Mouse (Mus musculus) midbrain, postnatal 0 days (tissue): ENCODE measurements around the gene Donson. TPM values are rescaled to one million over a fixed set of nuclear protein-coding genes. Genes with fewer than 3 reads are reported as not detected.

Source experiments
- ATAC-seq: fragments of 200-750 bp; cut with Nextera tagmentation; 2 replicates; pipeline ENCODE4 v1.8.0; 2017; ENCODE audit warnings: moderate number of reproducible peaks, mild to moderate bottlenecking, moderate TSS enrichment, moderate library complexity; ENCODE audit not compliant: low FRiP score
- DNase-seq: peaks from one replicate; pipeline ENCODE4 v3.0.0-alpha.2; 2015; ENCODE audit warnings: low spot score
- H3K27ac ChIP-seq: fragments of 300-500 bp; sonication (generic); 2 replicates; pipeline ENCODE4 v1.5.1; 2014; ENCODE audit warnings: low read depth, mild to moderate bottlenecking, low read length, mixed read lengths
- H3K27me3 ChIP-seq: fragments of 300-500 bp; sonication (generic); 2 replicates; pipeline ENCODE4 v1.6.1; 2014; ENCODE audit warnings: low read length, control low read depth, mixed read lengths; ENCODE audit not compliant: insufficient read depth
- H3K36me3 ChIP-seq: fragments of 300-500 bp; sonication (generic); 2 replicates; pipeline ENCODE4 v1.6.1; 2014; ENCODE audit warnings: low read length, control low read depth, mixed read lengths; ENCODE audit not compliant: insufficient read depth
- H3K4me1 ChIP-seq: fragments of 300-500 bp; sonication (generic); 2 replicates; pipeline ENCODE4 v1.6.1; 2014; ENCODE audit warnings: mild to moderate bottlenecking, control low read depth, antibody characterized with exemption, low read length, mixed read lengths; ENCODE audit not compliant: insufficient read depth
- H3K4me2 ChIP-seq: fragments of 300-500 bp; sonication (generic); 2 replicates; pipeline ENCODE4 v1.6.1; 2014; ENCODE audit warnings: low read depth, mild to moderate bottlenecking, low read length, mixed read lengths; ENCODE audit not compliant: poor library complexity, severe bottlenecking
- H3K4me3 ChIP-seq: fragments of 300-500 bp; sonication (generic); 2 replicates; pipeline ENCODE4 v1.5.1; 2014; ENCODE audit warnings: low read depth, mild to moderate bottlenecking, low read length, moderate library complexity
- H3K9ac ChIP-seq: fragments of 300-500 bp; sonication (generic); replicated peaks from 2 replicates; pipeline ENCODE4 v1.6.1; 2014; ENCODE audit warnings: mild to moderate bottlenecking, low read length, moderate library complexity, mixed read lengths; ENCODE audit not compliant: poor library complexity, severe bottlenecking
- H3K9me3 ChIP-seq: fragments of 300-500 bp; sonication (generic); 2 replicates; pipeline ENCODE4 v1.6.1; 2016; ENCODE audit warnings: low read length, control low read depth
- CTCF ChIP-seq: IDR thresholded peaks from 2 replicates; pipeline ENCODE4 v1.5.1; 2016; ENCODE audit warnings: antibody characterized with exemption, mild to moderate bottlenecking
- WGBS: fragments of 180-500 bp; shearing (Covaris S2); extraction: QIAGEN DNeasy Blood & Tissue Kit; methylation state at CpG from one replicate; pipeline ENCODE4 v1.1.7; 2014; 5-methylcytosine and 5-hydroxymethylcytosine counted together
- polyA plus RNA-seq: library from polyadenylated mRNA; unstranded; fragments of >200 nt; fragmentation: Nextera tagmentation; extraction: Ambion mirVana; gene quantifications from 2 replicates; pipeline ENCODE4 v1.2.1, GENCODE M21; 2015
- total RNA-seq: library from RNA; depleted of rRNA; stranded (reverse); fragments of >200 nt; gene quantifications from 2 replicates; pipeline ENCODE4 v1.2.3, GENCODE M21; 2014

Gene Donson
- total and polyA plus RNA-seq, 2 experiments from 2014 or later = 15.5 to 18.3 TPM

DNA sequence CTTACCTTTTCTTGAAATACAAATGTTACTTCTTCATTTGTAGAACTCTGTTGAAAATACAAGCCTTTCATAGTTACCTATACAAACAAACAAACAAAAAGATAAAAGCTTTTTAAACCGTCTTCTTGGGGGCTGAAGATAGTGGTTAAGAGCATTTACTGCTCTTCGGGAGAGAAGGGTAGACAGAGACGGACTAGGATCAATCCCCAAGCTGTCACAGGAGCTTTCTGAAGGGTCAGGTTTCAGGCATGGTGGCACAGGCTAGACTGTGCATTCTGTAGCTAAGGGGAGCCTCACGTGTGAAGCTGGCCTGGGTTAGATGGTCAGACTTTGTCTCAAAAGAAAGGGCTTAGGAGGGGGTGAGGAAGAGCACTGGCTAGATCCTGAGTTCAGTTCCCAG lies 28.8 kb upstream of the Donson start:
- H3K27me3 ChIP-seq = no peaks in the 10 kb centered on the region
- H3K4me3 ChIP-seq = no peak overlapping the region
- H3K9me3 ChIP-seq = no peaks in the 10 kb centered on the region
- H3K4me2 ChIP-seq = no peak overlapping the region
- no peak overlapping the region for H3K27ac ChIP-seq
- WGBS = 86% methylated on average over 4 of the region's 4 CpGs
- H3K4me1 ChIP-seq = no peaks in the 10 kb centered on the region
- H3K36me3 ChIP-seq = peaks cover 26% of the 10 kb centered on the region
- no peak for TF ChIP-seq CTCF
- no peak overlapping the region for H3K9ac ChIP-seq
- DNase-seq (no peak), ATAC-seq (no peak)

DNA sequence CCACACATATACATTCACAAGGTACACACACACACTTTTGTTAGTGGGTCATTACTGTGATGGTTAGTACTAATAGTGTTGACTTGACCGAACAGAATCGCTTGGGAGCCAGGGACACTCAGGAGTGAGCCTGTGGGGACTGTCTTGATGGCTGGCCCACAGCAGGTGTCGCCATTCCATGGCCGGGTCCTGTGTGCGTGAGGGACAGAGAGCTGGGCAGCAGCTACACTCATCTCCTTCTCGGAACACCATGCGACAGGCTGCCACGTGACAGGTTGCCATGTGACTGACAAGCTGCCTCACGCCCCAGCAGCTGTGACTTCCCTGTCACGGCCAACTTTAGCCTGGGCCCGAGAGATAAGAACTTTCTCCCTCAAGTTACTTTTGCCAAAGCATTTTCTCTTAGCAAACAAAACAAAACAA lies 28.4 kb upstream of the Donson start:
- ATAC-seq (no peak), DNase-seq (no peak)
- Histone ChIP-seq H3K4me3 (no peak overlapping the region), H3K9me3 (no peaks in the 10 kb centered on the region), H3K9ac (no peak overlapping the region), H3K4me1 (no peaks in the 10 kb centered on the region), H3K36me3 (peaks cover 26% of the 10 kb centered on the region), H3K27ac (no peak overlapping the region), H3K27me3 (no peaks in the 10 kb centered on the region), H3K4me2 (no peak overlapping the region)
- no peak for TF ChIP-seq CTCF
- WGBS = 88% methylated on average over 11 of the region's 11 CpGs

DNA sequence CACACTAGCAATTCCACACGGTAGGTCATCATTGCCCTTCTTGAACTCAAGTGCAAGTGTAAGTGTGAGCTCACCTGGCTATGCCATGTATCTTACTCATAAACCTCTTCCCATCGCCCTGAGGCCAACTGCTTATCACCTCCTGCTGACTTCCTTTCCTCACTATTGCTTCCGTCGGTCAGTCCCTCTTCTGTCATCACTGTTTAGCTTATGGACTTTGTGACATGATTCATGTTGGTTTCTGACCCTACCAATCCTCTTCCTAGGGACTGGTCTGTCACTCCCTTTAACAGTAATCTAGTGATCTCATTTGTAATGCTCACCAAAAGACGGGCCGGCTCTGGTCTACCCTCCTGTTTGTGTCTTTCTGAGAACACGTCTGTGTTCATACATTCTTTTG lies 21.7 kb upstream of the Donson start:
- WGBS = 91% methylated on average over 7 of the region's 7 CpGs
- DNase-seq (no peak), ATAC-seq (no peak)
- no peaks in the 10 kb centered on the region for H3K27me3 ChIP-seq
- TF ChIP-seq CTCF = no peak
- H3K36me3 ChIP-seq = peaks cover 34% of the 10 kb centered on the region
- no peaks in the 10 kb centered on the region for H3K9me3 ChIP-seq
- no peak overlapping the region for H3K4me2 ChIP-seq
- H3K4me3 ChIP-seq = no peak overlapping the region
- no peak overlapping the region for H3K9ac ChIP-seq
- H3K4me1 ChIP-seq = no peaks in the 10 kb centered on the region
- H3K27ac ChIP-seq = no peak overlapping the region

DNA sequence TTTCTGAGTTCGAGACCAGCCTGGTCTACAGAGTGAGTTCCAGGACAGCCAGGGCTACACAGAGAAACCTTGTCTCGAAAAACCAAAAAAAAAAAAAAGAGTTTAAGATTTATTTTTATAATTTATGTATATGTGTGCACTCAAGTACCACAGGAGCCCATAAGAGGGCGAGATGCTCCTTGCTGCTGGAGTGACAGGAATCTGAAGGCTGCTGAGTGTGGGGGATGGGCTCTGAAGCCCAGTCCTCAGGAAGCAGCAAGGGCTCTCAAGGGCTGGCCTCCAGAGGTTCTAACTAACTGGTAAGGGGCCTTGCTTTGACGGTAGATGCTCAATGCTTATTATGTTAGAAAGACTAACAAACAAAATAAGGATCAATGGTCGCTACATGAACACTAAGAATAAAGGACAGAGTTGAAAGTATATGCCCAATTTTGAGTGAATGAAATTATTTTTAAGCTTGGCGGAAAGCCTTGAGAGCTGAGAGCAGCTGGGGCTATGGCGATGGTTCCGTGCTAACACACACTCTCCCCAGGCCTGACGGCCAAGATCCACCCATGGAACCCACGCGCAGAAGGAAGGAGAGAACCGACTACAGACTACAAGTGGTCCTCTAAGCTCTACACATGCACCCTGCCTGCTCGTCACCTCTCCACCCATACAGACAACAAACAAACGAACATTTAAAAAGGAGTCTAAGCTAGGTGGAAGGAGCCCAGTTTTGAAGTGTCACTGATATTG lies 16.2 kb upstream of the Donson start:
- ATAC-seq = no peak
- Histone ChIP-seq H3K27ac (no peak overlapping the region), H3K4me2 (no peak overlapping the region), H3K4me3 (no peak overlapping the region), H3K9ac (no peak overlapping the region), H3K4me1 (no peaks in the 10 kb centered on the region), H3K36me3 (peaks cover 36% of the 10 kb centered on the region), H3K27me3 (no peaks in the 10 kb centered on the region), H3K9me3 (no peaks in the 10 kb centered on the region)
- peak; percentile 58 for TF ChIP-seq CTCF
- peak; percentile 36 for DNase-seq
- 89% methylated on average over 14 of the region's 14 CpGs for WGBS

DNA sequence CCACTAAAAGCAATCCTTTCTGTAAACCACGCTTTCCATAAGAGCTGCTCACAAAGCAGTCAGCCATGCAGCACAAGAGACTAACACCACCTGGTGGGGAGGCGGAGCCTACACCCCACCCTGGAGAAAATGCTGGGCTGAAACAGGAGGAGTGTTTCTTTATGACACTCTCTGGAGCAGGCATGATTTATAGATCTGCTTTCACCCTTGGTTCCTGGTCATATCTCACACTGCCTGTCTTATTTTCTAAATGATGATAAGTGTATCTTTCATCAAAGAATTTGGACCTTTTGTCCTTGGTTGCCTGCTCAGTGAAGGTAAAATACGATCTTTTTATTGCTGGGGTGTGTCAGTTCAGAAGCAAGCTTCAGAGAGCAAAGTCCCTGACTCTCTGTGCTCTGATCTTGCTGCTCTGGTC lies 14.2 kb upstream of the Donson start:
- 53% methylated on average over 3 of the region's 3 CpGs for WGBS
- TF ChIP-seq CTCF = no peak
- peaks cover 45% of the 10 kb centered on the region for H3K36me3 ChIP-seq
- ATAC-seq = no peak
- H3K4me3 ChIP-seq = no peak overlapping the region
- H3K9me3 ChIP-seq = no peaks in the 10 kb centered on the region
- H3K9ac ChIP-seq = no peak overlapping the region
- no peak overlapping the region for H3K4me2 ChIP-seq
- H3K4me1 ChIP-seq = no peaks in the 10 kb centered on the region
- DNase-seq = no peak
- no peak overlapping the region for H3K27ac ChIP-seq
- no peaks in the 10 kb centered on the region for H3K27me3 ChIP-seq

DNA sequence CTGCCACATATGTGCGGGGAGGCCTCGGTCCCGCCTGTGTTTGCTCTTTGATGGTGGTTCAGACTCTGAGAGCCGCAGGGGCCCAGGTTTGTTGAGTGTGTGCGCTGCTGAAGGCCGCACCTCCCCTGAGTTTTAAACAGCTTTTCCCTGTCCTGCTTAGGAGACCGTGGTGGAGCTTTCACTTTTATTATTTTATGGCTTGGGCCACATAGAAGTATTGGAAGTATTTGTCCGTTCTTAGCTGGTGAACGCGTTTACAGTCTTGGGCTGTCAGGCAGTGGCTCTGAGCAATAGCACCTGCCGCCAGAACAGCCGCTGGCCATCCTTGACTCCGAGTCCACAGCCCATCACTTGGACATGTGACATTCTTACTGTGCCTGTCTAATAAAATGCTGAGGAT lies 13.3 kb upstream of the Donson start:
- Histone ChIP-seq H3K9ac (no peak overlapping the region), H3K27ac (no peak overlapping the region), H3K36me3 (peaks cover 43% of the 10 kb centered on the region), H3K9me3 (no peaks in the 10 kb centered on the region), H3K4me1 (no peaks in the 10 kb centered on the region), H3K4me2 (no peak overlapping the region), H3K4me3 (no peak overlapping the region), H3K27me3 (no peaks in the 10 kb centered on the region)
- WGBS = 91% methylated on average over 13 of the region's 13 CpGs
- ATAC-seq (no peak), DNase-seq (no peak)
- no peak for TF ChIP-seq CTCF
